Mouse (Mus musculus) monocyte, adult 2 months (primary cell): Measurements from ENCODE around the gene Epb41l3.

Source experiments
- DNase-seq, 2 experiments: peaks; one replicate each; pipeline ENCODE4 v3.0.0; 2022; ENCODE audit warnings: low spot score in 2 of 2, low read depth in 1 of 2

Gene Epb41l3

DNA sequence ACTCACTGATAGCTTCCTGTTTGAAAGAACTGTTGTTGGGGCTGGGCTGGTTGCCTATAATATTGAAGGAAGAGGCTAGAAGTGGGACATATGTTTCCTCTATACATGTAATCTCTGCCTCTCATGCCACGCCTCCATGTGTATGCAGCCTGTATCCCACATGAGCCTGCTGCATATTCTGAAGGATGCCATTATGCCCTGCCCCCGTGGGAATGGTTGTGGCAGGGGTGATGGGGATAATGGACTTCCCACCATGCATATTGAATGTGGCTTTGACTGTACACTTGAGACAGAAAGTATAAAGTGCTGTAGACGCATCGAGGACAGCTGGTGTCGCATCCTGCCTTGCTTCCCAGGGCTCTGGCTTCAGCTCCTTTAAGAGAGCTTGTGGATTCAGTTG, 155.9 kb downstream of the Epb41l3 start:
- DNase-seq, result no peak

DNA sequence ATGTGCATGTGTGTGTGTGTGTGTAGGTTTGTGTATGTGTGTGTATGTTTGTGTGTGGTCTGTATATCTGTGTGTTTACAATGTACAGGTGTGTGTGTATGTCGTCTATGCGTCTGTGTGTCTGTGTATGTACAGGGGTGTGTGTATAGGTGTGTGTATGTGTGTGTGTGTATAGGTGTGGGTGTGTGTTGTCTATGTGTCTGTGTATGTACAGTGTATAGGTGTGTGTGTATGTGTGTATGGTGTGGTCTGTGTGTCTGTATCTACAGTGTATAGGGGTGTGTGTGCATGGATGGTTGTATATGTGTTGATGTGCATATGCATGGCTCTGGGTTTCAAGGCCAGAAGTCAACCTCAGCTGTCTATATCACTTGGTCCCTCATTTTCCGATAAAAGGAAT, 161.7 kb downstream of the Epb41l3 start:
- DNase-seq, result no peak

DNA sequence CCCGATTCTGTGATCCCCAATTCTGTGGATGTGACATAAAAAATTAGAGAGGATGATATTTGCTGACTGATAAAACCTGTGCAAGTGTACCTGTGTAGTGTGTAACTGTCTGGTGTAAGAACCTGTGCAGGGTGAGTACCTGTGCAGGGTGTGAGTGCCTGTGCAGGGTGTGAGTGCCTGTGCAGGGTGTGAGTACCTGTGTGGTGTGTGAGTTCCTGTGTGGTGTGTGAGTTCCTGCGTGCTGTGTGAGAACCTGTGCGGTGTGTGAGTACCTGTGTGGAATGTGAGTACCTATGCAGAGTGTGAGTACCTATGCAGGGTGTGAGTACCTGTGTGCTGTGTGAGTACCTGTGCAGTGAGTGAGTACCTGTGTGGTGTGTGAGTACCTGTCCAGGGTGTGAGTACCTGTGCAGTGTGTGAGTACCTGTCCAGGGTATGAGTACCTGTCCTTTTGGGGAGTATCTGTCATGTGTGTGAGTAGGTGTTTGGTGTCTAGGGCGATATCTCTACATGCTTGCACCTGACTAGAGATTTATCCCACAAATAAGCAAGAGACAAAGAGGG, 163.4 kb downstream of the Epb41l3 start:
- DNase-seq, result no peak

DNA sequence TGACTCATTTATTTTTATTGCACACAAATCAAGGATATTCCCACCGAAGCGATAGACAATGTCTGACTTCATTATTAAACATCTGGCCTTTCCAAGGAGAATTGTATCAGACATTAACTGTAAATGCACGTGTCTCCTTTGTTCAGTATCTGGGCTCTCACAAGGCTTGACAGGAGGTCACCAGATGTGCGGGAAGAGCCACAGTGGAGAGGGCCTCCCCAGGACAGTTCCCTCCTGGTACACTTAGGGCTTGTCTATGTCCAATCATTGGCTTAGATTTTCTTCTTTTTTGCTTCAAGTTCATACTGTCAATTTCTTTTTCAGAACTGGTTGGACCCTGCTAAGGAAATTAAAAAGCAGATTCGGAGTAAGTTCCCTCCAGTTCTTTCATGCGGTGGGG, 163.9 kb downstream of the Epb41l3 start:
- DNase-seq, result no peak

DNA sequence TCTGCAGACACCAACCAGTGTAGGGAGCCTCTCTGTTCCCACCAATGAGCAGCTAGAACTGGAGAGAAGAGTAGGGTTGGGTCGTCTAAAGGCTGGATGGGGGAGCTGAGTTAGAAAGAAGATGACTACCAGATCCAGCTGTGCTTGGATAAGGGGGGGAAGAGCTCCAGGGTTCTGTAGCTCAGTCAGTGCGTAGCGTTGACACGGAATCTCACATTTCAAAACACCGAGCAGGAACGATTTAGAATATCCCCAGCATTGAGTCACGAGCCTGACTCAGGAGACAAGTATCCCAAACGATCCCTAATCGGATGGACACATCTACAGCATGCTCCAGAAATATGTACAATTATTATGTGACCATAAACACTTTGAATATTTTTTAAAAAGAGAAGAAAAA, 180.4 kb downstream of the Epb41l3 start:
- DNase-seq, result no peak

DNA sequence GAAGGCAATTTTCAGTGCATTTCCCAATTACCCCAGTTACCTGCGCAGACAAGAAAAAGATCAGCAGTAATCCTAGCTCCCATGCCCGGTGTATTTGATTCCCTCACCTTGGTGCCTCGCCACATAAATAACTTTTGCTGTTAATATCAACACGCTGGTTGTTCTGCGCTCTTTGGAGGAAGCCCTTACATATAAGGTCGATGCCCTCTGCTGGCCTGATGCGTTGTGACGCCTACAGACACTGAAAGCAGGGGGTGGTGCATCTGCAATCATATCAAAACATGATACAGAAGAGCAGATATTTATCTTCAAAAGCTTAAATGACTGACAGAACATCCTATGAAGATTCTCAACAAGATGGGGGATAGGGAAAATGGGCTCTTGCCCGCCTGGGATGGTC, 181.0 kb downstream of the Epb41l3 start:
- no peak for DNase-seq

DNA sequence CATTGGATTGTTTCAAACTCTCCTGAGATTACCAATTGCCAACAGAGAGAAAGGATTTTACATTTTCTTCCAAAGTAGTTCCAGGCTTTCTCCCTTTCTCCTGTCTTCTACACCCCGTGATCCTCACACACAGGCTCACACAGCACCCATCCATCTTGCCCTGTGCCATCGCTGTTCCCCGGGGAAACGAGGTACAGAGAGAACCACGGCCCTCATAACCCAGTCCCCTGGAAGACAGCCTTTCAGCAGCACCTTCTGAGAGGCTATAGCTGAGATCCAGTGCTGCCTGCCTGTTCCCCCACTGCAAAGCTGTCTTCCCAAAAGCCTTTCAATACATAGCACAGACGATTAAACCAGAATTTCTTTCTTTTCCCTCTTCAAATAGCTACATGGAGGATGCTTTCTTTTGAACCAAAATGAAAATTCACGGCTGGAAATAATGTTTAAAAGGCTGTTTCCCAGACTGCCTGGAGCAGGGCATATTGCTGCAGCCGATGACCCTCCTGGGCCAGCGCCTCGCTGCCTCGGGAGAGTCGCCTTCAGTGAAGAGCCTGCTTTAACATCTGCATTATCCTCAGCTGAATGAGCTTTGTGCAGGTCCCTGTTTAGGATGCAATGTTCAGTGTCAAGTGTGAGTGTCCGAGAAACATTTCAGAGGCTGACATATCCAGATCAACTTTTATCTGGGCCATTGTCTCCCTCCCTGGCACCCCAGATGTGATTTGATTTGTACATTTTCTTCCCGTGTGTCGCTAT, 188.5 kb downstream of the Epb41l3 start:
- no peak for DNase-seq

DNA sequence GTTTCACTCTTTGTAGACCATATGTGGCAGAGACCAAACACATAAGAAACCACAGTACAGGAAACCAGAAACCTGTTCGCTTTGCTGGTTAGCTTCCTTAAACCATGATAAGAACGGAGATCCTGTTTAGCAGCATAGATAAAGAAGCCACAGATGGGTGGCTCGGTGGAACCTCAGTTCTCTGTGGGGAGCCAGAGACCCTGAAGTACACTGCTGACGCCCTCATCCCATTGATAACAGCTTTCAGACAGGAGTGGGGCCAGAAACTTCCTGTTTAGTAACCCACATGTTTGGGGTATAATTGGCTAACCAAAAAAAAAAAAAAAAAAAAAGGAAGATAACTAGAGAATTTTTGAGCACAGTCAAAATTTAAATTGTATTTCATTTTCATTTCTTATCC, 189.7 kb downstream of the Epb41l3 start:
- no peak for DNase-seq

DNA sequence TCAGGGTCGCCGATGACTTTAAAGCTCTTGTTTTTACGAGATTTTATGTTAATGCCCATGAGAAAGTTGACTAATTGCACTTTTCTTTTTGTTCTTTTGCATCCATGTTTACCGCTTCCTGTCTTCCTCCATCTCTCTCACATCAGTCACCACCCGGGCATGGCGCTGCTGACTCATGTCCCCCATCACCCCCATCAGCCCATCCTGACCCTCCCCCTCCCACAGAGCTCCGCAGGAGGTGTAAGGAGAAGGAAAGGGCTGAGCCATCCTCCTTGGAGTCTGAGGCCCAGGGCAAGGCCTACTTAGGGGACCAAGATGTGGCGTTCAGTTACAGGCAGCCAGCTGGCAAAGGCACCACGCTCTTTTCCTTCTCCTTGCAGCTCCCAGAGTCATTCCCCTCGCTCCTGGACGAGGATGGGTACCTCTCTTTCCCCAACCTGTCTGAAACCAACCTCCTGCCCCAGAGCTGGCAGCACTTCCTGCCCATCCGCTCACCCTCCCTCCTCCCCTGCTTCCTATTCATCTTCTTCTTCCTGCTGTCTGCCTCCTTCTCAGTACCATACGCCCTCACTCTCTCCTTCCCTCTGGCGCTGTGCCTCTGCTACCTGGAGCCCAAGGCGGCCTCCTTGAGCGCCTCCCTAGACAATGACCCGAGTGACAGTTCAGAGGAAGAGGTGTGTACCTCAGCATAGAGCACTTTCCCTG, 190.4 kb downstream of the Epb41l3 start:
- DNase-seq, result no peak

DNA sequence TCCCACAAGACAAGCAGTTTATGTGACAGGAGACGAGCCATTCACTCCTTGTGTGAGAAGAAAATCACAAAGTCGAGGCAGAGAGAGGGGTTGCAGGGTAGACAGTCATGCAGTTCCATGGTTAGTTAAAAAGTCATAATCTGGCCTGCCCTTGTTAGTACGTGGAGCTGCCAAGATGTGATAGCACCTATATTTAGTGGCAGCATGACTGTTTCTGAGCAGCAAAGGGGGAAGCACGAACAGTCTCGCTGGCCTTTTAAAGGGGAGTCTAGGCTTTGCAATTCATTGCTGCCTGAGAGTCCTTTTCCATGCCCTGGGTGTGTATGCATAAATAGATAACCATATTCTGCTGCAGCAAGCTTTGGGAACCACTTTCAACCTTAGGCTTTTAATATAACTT, 191.5 kb downstream of the Epb41l3 start:
- no peak for DNase-seq

DNA sequence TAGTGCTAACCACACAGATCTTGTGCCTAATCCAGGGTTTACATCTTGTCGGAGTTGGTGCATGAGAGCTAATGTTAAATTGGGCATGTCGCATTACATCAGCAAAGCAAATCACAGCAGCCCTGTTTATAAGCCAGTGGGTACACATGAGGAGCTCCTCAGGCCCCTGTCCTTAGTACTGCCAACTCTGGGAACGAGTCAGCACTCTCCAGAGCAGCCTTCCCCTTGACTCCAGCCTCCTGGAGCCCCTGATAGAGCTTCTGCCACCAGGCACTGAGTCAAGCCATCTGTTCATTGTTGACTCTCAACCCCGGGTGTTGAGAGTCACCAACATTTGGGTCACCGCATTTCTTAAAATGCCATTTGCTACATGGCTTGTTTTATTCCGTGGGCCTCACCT, 192.0 kb downstream of the Epb41l3 start:
- no peak for DNase-seq

DNA sequence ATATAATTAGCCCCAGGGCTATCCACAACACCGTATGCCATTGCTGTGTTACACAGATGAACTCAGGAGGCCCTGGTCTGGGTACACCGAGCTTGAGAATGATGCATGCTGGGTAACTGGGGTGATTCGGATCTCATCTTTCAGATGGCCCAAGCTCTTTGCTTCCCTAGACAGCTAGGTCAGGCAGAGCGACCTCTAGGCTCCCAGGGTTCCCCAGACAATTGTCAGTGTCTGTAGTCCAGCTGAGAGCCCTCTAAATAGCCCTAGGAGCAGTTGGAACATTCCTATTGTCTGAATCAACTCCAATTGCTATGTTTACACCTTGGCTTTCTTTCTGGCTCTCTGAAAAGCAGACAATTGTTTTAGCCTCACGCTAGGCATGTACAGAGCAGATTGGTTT, 201.9 kb downstream of the Epb41l3 start:
- no peak for DNase-seq

DNA sequence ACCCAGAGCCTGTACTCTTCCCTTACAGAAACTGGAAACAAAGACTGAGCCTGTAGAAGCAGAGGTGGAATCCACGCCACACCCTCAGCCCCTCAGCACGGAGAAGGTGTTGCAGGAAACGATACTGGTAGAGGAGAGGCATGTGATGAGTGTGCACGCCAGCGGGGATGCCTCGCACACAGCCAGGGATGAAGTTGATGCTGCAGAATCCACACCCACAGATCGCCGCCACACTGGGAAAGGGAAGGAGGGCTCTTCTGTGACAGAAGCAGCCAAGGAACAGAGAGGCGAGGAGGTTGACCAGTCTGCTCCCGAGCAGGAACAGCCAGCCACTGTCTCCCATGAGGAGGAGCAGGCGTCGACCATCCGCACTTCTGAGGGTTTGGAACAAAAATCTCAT, 209.0 kb downstream of the Epb41l3 start:
- no peak for DNase-seq

DNA sequence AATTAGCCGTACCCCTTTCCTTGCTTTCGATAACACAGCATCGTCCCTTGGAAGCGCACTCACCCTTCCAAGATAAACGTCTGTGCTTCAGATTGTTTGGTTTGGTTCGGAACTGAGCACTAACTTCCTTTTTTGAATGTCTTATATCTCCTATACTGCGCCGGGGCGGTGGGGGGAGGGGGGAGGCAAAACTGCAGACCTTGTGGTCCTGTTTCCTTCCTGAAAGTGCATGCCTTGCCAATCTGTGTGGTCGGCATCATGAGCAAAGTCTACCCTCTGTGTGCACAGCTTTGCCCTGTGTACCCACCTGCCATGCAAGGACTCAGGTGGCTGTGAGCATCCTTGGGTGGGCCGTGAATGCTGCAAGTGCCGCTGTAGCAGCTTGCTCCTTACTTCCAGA, 212.6 kb downstream of the Epb41l3 start:
- no peak for DNase-seq

DNA sequence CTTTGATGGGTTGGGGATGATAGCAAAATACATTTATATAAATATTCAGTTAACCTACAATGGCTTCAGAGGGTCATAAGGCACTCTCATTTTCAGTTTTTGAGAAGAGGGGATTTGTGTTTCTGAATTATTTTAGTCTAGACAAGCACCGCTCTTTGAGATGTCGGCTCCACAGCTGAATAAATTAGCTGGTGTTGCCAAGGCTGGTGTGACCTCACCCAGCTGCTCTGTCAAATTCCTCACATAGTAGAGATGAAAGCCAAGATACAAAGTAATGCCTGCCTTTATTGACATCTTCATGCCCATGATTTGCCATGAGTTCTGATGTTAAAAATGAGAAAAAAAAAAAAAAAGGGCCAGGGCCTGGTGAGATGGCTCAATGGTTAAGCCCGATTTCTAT, 214.8 kb downstream of the Epb41l3 start:
- DNase-seq, result no peak

DNA sequence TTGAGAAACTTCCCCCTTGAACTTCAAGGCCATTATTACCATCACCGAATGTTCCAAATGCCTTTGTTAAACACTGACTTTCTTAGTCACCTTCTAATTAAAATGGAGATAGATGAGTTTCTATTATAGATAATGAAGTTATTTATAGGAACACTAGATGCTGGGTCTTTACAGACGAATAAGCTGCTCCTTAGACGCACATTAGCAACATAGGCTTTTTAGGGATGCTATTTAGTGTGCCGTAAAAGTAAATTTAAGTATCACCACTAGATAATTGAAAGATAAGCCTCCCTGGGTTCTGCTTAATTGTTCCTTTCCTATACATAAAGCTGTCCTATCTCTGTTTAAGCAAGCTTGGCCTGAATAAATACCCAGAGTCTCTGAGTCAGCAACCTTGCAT, 226.1 kb downstream of the Epb41l3 start:
- DNase-seq, result no peak

DNA sequence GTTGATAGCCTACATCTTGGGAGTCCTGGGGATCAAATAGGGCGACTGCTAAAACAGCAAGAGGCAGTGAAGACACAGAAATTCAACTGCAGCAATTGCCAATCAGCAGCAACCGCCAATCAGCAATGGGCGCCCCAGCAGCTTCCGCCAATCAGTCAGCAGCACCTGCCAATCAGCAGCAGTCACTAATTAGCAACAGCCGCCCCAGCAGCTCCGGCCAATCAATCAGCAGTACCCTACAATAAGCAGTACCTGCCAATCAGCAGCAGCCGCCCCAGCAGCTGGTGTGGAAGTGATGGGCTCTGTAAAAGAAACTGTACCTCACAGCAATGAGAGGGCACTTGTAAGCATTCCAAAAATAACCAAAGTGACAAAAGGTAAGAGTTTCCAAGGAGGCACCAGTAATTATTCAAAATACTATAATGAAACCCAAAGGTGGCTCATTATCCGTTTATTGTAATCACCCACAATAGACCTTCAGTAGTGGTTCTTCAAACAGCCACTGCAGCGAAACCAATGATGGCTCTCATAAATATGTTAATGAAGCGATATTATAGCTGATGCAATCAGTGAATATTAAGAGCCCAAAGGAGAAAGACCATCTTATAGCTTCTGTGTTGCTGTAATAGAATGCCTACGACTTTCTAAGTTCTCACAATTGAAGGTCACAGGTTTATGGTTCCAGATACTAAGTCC, 228.2 kb downstream of the Epb41l3 start:
- DNase-seq, result no peak

DNA sequence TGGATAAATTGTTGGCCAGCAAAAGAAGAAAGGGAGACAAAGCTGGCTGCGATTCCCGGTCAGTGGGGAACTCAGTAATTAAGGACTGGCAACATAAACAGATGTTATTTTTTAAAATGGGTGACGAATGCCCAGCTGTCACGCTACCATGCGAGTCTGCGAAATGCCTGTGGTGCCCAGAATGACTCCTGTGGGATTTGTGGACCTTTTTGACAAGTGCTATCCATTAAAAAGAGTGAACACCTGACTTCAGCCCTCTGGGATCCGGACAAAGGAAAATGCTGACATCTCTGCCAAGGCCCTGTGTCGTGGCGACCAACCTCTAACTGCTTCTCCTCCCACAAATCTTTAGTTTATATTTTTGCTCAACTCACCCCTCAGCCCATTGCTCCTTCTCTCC, 232.2 kb downstream of the Epb41l3 start:
- DNase-seq, result no peak

DNA sequence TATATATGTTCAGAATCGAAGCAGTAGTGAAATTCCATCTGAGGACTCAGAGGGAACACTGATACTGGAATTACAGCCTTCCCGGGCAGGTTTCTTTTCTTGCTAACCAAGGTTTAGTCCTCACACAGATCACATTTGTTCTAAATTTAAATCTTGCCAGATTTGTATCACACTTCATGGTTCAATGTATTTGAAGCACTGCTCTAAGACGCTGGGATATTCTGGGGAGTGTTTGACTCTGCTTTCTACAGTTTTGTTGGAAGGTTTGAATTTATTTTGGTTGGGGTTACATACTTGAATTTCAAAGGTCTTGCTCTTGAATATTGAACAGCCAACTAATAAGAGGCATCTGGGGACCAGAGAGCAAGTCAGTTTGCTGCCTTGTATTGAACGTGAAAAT, 234.4 kb downstream of the Epb41l3 start:
- no peak for DNase-seq

DNA sequence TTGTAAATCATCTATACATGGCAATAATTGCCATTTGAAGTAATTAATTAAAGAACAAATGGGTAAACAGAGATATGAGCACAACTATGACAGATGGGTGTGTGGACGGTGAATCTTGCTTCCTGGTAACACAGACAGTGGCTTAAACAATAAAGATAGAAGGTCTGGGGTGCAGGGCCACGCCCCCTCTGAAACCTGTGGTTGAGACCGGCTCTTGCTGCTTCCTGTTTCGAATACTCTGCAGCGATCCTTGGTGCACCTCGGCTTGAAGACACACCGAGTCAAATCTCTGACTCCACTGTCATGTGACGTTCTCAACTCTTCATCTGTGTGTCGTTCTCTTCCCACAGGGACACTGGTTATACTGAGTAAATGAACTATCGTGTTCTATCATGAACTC, 245.0 kb downstream of the Epb41l3 start:
- no peak for DNase-seq

DNA sequence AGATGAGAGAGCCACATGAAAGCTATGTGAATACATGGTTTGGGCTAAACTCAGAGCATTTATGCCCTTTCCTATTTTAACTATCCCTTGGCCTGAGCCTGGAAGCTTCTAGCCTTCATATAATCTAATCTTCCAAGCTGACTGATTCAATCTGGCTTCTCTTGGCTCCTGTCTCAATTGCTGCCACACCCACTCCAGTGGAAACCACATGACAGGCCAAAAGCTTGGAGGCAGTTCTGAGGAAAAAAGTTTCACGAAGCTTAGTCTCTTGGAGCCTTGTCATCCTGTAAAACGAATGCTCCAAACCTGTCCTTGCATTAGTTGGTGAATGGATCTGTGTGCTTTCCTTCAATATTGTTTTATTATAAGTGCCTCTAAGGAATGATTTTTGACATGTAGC, 247.2 kb downstream of the Epb41l3 start:
- no peak for DNase-seq
